Mouse (Mus musculus): ENCODE results near the gene Olfr49.

The Olfr49 gene

GRCm38 (mm10) chr14:54261386-54261785, 23.4 kb downstream of the Olfr49 start:
- no peak for DNase-seq (ENCODE audit: low spot score in 2 of 2)

DNA sequence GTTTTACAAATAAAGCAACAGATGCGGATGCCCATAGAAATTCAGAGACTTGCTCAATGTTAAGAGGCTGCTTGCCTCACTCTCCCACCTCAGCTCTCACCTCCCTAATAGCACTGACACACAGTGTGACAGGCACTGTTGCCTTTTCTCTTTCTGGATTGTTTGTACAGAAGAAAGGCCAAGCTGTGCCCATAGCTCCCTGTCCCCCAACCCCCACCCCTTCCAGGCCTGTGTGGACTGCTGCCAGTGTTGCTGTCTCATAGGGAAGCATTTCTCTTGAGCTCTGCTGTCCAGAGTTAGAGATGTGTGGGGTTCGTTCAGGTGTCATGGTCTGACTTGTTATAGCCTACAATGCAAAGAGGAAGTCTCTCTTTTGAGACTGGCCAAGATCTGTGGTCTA, 24.5 kb downstream of the Olfr49 start:
- no peak for DNase-seq (ENCODE audit: low spot score in 2 of 2)

DNA sequence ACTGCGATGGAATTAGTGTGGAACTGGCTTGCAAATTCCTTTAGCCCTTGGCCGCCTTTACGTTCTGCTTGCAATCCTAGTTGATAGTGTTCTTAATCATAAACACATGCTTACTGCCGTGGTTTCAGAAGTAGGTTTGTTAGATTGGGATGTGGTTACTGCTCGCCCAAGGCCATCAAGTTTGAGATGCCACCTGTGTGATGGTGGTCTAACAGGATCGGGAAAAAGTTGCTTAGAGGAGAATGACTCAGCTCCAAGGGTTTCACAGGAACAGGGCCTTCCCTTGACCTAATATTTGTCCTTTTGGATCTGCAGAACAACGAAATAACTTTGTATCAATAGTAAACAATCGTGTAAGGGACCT, 25.0 kb downstream of the Olfr49 start:
- DNase-seq (ENCODE audit: low spot score in 2 of 2): no peak

DNA sequence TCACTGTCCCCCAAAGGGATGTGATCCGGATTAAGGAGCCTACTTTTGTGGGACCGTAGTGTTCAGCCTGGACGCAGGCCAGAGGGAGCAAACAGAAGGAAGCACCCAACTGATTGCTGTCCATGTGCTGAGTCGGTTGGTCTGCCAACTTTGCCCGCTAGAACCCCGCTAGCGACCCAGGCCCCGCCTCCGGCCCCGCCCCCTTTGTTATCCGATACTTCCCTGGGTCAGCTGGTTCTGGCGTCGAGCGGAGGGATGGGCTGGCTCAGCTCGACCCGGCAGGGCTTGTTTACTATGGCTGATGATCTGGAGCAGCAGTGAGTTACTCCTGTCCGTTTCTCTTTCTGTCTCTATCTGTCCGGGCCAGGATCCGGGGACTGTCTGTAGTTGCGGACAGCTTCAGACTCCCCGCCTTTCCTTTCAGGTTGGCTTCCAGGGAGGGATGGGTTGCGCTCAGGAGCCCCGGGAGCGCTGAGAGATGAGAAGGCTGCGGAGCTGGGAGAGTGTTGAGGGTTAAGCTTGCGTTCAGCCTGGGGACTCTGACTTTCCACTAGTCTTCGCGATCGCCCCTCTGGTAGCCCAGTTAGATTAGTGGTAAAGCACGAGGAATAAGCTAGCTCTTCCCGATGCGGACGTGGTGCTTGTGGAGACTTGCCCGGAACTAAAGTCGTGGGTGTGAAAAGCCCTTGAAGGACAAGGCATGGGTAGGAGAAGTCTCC, 25.6 kb downstream of the Olfr49 start:
- DNase-seq (ENCODE audit: low spot score in 2 of 2): peak; percentile 87 to 91

DNA sequence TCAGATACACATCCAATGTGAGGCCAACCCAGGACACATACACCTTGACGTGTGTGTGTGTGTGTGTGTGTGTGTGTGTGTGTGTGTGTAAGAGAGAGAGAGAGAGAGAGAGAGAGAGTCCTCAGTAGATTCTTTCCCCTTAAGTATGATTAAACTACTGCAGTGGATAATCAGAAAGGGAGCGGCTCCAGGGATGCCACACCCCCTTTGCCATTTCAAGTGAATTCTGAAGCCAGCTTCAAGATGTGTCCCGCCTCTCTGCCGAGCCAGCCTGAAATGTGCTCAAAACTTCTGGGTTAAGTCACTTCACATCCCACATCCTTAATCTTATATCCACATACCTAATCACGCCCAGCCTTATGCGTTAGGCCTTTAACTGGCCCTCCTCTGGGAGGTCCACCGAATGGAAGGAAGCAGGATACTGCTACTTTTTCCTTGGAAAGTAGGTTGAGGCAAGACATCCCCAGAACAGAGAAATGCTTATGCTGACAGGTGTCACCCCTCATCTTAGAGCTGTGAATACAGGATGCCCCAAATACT, 26.5 kb downstream of the Olfr49 start:
- DNase-seq (ENCODE audit: low spot score in 2 of 2): no peak

GRCm38 (mm10) chr14:54254670-54255202, 30.0 kb downstream of the Olfr49 start:
- DNase-seq (ENCODE audit: low spot score in 2 of 2): no peak

DNA sequence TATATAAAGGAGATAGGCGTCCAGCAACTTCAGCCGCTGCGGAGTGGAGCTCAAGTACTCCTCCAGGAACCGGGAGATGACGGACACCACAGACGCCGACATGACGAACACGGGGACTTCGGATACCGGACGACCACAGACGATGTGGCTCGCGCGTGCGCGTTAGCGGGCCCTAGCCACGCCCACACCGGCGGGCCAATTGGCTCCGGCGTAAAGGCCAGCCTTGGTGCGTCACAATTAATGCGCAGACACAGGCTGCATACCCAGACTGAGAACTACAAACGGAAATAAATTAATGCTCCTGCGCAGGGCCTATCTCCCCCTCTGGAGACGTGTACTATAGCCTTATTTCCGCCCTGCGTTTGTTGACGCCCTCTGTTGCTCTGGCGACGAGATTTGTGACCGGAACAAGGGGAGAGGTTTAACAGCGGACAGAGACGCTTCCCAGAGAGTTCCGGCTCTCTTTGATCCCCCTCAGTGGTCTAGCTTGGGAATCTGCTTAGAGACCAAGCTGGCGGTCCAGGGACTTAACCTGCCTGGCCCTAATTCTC, 30.9 kb downstream of the Olfr49 start, which contains the start of the genes Dad1 and Abhd4:
TSS of gene Dad1 (minus strand) at position 364 of the 551 bp plus-strand sequence.
TSS of gene Abhd4 (plus strand) at position 448 of the 551 bp plus-strand sequence.
- peak; percentile 98 for DNase-seq (ENCODE audit: low spot score in 2 of 2)

- DNase-seq (ENCODE audit: low spot score in 2 of 2): no peak
Measured at GRCm38 (mm10) chr14:54250122-54250521, 34.6 kb downstream of the Olfr49 start.

DNA sequence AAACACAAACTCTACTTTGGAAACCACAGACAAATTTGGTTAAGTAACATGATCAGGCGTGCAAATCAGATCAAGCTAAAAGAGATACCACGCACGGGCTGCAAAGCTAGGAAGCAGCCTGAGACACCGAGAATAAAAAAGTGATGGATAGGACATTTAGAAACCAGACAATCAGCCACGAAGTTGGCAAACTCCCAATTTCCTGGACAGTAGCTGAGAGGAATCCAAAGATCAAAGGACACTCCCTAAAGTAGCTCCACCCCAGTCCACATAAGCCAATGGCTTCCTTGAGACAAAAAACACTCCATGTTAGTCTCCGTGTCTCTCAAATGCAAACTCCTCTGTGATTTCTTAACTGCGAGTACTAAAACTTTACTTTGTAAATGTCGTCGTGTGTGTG, 35.4 kb downstream of the Olfr49 start:
- DNase-seq (ENCODE audit: low spot score in 2 of 2): no peak

DNA sequence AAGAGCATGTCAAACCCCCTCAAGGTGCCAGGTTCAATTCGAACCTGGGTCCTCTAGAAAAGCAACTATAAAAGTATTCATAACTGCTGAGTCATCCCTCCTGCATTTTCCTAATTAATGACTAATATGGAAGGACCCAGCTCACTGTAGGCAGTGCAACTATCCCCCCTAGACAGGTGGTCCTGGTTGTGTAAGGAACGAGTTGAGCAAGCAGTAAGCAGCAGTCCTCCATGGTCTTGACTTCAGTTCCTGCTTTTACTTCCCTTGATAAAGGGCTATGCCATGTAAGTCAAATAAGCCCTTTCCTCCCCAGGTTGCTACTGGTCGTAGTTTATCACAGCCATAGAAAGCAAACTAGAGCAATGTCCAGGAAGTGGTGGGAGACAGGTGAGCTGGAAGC, 38.5 kb downstream of the Olfr49 start:
- DNase-seq (ENCODE audit: low spot score in 2 of 2): no peak

DNA sequence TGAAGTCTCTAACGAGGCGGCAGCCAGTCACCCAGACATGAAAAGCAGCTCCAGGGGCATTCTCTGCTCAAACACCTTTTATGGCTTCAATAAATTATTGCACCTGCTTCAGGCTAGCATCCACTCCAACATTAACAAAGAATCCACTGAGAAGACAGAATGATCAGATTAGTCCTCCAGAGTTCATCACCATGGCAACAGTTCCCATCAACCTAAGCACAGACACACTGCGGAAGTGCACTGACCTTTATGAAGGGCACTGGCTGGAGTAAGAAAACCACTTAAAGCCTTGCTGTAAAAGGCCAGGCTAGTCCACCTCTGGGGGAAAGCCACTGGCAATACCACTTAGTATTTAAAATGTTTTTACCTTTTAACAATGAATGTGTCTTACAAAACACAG, 40.6 kb downstream of the Olfr49 start:
- DNase-seq (ENCODE audit: low spot score in 2 of 2): no peak

DNA sequence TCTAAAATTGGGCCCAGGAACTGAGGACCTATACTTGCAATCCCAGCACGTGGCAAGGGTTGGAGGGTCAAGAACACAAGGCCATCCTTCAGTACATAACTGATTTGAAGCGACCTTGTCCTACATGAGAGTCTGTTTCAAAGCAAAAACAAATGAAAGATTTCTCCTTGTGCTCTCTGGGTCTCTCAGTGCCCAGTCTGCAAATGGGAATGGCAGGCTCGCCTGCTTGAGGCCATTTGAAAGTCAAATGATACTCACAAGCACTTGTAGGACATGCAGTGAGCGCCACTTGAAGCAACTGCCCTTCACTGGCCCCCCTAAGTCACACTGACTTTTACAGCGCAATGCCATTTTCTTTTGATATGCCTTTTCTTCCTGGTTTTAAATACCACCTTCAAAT, 44.2 kb downstream of the Olfr49 start:
- DNase-seq (ENCODE audit: low spot score in 2 of 2): no peak

DNA sequence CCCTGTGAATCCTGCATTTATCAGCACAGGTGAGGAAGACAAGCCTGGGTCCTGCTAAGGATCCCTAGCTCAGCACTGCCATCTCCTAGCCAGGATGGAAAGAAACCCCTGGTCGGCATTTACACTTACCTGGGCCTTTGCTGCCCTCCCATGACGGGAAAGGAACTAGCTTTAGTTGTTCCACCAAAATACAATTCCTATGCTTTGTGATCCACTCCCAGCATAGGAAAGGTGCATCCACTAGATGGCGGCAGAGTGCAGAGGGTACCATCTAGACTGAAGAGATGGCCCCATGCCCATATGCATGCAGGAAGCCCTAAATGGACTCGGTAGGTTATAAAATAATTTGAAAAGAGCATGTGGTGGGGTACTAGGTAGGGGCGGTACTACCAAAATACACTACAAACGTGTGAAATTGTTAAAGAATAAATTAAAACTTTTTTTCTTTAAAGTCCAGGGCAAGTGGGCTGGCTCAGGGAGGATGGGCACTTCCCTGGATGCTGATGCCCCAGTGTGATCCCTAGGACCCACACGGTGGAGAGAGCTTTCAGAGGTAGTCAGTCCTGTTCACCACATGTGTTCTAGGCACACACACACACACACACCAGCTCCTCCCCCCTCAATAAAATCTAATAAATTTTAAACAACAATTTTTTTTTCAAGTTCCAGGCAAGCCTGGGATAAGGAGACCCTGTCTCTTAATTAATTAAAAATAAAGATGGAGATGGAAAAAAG, 45.6 kb downstream of the Olfr49 start:
- DNase-seq (ENCODE audit: low spot score in 2 of 2): peak; percentile 80 to 88

DNA sequence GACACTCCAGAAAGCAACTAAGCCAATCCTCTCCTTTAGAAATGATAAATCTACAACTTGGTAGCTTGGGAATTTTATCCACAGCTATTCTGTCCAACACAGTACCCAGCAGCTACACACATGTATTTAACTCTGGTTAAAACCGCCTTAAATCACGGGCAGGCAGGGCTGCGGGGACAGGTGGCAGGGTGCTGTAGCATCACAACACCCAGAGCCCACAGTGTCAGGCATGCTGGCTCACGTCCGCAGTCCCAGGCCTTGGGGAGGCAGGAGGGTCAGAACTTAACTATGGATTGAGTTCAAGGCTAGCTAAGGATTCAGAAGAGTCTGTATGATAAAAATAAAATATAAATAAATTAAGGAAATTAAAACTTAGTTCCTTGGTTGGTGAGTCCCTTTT, 47.9 kb downstream of the Olfr49 start:
- no peak for DNase-seq (ENCODE audit: low spot score in 2 of 2)

GRCm38 (mm10) chr14:54235825-54236540, 48.8 kb downstream of the Olfr49 start:
- DNase-seq (ENCODE audit: low spot score in 2 of 2): no peak

- DNase-seq (ENCODE audit: low spot score in 2 of 2): no peak
Measured at GRCm38 (mm10) chr14:54234231-54235040, 50.3 kb downstream of the Olfr49 start.

DNA sequence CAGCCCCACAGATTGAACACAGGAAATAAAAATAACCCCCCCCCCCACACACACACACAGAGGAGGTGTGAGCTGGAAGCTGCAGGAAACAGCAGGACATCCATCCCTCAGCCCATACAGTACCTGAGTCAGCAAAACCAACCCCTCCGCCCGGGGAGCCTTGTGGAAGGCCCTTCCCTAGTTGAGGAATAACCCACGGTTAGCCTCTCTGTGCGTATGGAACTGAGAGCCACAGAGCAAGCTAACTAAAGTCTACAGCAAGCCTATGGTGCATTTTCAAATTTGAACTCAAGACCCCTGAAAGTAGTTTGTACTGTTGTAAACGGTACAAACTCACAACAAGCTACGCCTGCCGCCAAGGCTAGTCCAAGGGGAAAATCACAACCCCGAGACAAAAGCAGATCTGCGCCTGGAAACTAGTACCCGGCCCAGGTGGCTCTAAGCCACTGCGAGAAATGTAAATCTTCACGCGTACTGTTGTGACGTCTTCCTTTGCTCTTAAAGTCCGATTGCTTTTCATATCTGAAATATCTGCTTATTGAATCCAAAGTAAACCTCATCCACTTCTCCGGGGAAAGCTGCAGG, 51.1 kb downstream of the Olfr49 start:
- DNase-seq (ENCODE audit: low spot score in 2 of 2): no peak

DNA sequence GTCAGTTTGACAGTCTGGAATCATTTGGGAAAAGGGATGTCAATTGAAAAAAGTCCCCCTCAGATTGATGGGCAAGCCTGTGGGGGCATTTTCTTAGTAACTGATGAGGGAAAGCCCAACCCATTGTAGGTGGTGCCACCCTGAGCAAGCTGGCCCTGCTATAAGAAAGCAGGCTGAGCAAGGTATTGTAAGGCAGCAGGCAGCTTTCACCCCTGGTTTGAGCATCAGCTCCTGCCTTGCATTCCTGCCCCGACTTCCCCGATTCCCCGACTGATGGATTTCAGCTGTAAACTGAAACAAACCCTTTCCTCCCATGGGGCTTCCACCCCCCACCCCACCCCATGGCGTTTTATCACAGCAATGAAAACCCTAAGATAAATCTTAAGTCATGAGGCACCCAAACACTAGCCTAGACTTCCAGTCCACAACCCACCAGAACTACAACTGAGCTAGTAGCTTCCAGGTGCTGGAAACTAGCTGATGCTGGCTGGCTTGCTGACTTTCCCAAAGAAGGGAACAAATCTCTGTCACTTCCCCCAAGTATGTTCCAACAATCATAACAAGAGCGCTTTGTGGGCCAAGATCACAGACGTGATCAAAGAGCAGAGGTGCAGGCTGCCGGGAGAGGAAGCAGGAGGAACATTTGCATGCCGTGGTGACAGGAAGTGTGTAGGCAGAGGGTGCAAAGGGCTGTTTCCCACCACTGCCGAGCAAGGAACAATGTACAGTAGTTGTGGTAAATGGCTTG, 51.8 kb downstream of the Olfr49 start:
- peak in 1 of 2 experiments; percentile 51 for DNase-seq (ENCODE audit: low spot score in 2 of 2)

GRCm38 (mm10) chr14:54232143-54232542, 52.6 kb downstream of the Olfr49 start:
- DNase-seq (ENCODE audit: low spot score in 2 of 2): no peak
